Mouse (Mus musculus): Measurements from ENCODE around the gene Ap4e1.

DNA sequence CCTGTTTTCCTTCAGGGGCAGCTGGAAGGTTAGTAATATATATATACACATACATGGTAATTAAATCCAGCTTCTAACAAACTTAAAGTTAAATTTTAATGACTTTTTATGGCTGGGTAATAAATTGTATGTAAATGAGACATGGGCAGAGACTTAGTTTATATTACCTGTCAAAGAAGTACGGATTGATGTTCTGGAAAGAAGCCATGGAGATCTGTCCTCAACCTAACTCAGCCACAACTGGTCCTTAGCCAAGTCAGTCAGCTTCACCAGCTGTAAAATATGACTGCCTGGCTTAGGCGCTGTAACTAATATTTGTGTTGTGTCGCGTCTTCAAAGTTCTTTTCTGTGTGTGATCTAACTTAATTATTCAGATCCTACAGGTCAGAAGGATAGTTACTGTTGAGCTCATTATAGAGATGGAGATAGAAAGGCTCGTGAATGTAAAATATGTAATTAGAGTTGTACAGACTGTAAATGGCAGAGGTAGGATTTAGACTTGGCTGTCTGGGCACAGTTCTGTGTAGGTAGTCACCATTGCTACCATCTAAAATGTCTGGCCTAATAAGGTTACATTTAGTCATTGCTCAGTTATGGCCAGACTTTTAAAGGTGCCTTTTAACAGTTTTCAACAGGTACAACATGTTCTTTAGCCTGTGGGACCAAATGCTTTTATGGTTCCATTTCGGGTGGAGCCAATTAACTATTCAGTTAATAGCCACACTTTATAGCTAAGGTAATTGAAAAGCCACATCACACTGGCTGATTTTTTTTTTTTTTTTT lies 13.9 kb upstream of the Ap4e1 start:
- TF ChIP-seq CTCF (IDR thresholded peaks at IDR 0.05; ENCODE audit: extremely low read depth, insufficient read length, insufficient replicate concordance, low read depth, low read length) (no peak), POLR2A (IDR thresholded peaks at IDR 0.05; ENCODE audit: low read depth, low read length) (no peak)

All from small intestine, adult 2 months (tissue).